Mouse (Mus musculus) stomach, postnatal 0 days (tissue): ENCODE results near the gene Olfr525.

Experiments
- CTCF ChIP-seq: IDR thresholded peaks from 2 replicates; pipeline ENCODE4 v1.5.1; 2016; ENCODE audit warnings: antibody characterized with exemption, low read depth, mild to moderate bottlenecking, moderate library complexity
- EP300 ChIP-seq: optimal IDR thresholded peaks from 2 replicates; pipeline ENCODE3; 2016; ENCODE audit warnings: antibody characterized with exemption

- TF ChIP-seq CTCF (no peak), EP300 (no peak)
Measured at GRCm38 (mm10) chr7:140376231-140376630, 55.6 kb downstream of the Olfr525 start, which contains the start of gene Olfr530.
